Mouse (Mus musculus): ENCODE measurements at regions not wholly inside any gene's neighbourhood (a gene's known extent, or its start where the extent isn't known, plus 50 kb on each side); places are given as distances from the start of the nearest gene placed in this dataset.

DNA sequence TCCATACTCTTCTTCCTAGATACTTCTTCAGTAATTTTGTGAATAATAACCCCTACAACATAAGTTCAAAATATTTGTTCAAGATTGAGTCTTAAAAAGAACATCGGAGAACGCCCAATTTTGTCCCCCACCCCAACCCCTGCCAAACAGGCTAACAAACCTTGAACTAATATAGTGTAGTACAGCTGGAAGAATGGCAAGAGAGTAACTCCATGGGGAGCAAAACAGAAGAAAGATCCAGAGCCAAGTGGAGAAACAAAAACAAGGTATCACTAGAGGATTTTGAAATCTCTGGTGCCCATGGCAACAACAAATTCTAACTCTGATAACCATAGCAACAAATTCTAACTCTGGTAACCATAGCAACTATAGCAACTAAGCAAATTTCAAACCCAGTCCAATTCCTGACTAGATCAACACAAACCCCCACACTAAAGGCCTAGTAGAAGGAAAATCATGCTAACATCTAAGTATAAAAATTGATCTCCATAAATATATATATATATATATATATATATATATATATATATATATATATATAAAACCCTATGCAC lies 74.2 kb upstream of the Magee2 start:
- no peak for TF ChIP-seq CTCF (IDR thresholded peaks at IDR 0.05; ENCODE audit: extremely low read depth, insufficient read depth, low read length)
- no peak for TF ChIP-seq POLR2A (IDR thresholded peaks at IDR 0.05; ENCODE audit: extremely low read depth, insufficient read depth, low read length)
